Mouse (Mus musculus) urinary bladder, postnatal 36 days (tissue): ENCODE results near the gene Rnf19b.

Experiments used
- DNase-seq, 2 experiments: peaks; one replicate each; pipeline ENCODE4 v3.0.0; 2022; ENCODE audit warnings: low spot score in 2 of 2, mixed read lengths in 1 of 2

Gene Rnf19b

GRCm38 (mm10) chr4:129116703-129117102, 58.6 kb downstream of the Rnf19b start:
- no peak for DNase-seq

- no peak for DNase-seq
Observed at GRCm38 (mm10) chr4:129117720-129118510, 59.8 kb downstream of the Rnf19b start.

- no peak for DNase-seq
Observed at GRCm38 (mm10) chr4:129119708-129120107, 61.6 kb downstream of the Rnf19b start.

GRCm38 (mm10) chr4:129120520-129121445, 62.7 kb downstream of the Rnf19b start:
- DNase-seq = peak; percentile 46 to 60

GRCm38 (mm10) chr4:129121569-129122086, 63.6 kb downstream of the Rnf19b start, which contains the start of gene Hpca:
Gene Hpca (minus strand): TSS chr4:129122036.
- DNase-seq = no peak

- DNase-seq = no peak
Observed at GRCm38 (mm10) chr4:129122107-129122506, 64.0 kb downstream of the Rnf19b start.

- DNase-seq = no peak
Observed at GRCm38 (mm10) chr4:129122719-129123118, 64.6 kb downstream of the Rnf19b start.

GRCm38 (mm10) chr4:129124652-129125146, 66.6 kb downstream of the Rnf19b start:
- DNase-seq = no peak

- peak in 1 of 2 experiments; percentile 61 for DNase-seq
Observed at GRCm38 (mm10) chr4:129125736-129126451, 67.8 kb downstream of the Rnf19b start.

GRCm38 (mm10) chr4:129128582-129129338, 70.7 kb downstream of the Rnf19b start:
- DNase-seq = no peak

- DNase-seq = no peak
Observed at GRCm38 (mm10) chr4:129129387-129129786, 71.3 kb downstream of the Rnf19b start.

- no peak for DNase-seq
Observed at GRCm38 (mm10) chr4:129130149-129130548, 72.1 kb downstream of the Rnf19b start.

- DNase-seq = no peak
Observed at GRCm38 (mm10) chr4:129130755-129131303, 72.8 kb downstream of the Rnf19b start.

GRCm38 (mm10) chr4:129134799-129135585, 76.9 kb downstream of the Rnf19b start:
- peak; percentile 49 to 60 for DNase-seq
